Mouse (Mus musculus) spleen, adult 2 months (tissue): Measurements from ENCODE around the gene Pde1c. TPM values are rescaled to one million over a fixed set of nuclear protein-coding genes. Genes with fewer than 3 reads are reported as not detected.

Experiments used
- DNase-seq, 2 experiments: peaks; one replicate each; pipeline versions ENCODE4 v3.0.0 to v3.0.0-alpha.2; 2012 to 2021; ENCODE audit warnings: low spot score in 2 of 2, low read depth in 1 of 2
- H3K27ac ChIP-seq: fragments of 200-500 bp; 2 replicates; pipeline ENCODE4 v1.5.1; 2012; ENCODE audit warnings: low read length, inconsistent platforms; ENCODE audit not compliant: insufficient read depth
- H3K27me3 ChIP-seq: fragments of 200-500 bp; 2 replicates; pipeline ENCODE4 v1.6.1; 2012; ENCODE audit warnings: mild to moderate bottlenecking, moderate library complexity, low read length, inconsistent platforms; ENCODE audit not compliant: control insufficient read depth, insufficient read depth
- H3K36me3 ChIP-seq: fragments of 200-500 bp; 2 replicates; pipeline ENCODE4 v1.6.1; 2012; ENCODE audit warnings: mild to moderate bottlenecking, low read length, inconsistent platforms; ENCODE audit not compliant: control insufficient read depth, insufficient read depth
- H3K4me1 ChIP-seq: fragments of 200-500 bp; 2 replicates; pipeline ENCODE4 v1.6.1; 2011; ENCODE audit warnings: inconsistent platforms; ENCODE audit not compliant: control insufficient read depth, insufficient read depth, insufficient read length
- H3K4me3 ChIP-seq: fragments of 200-500 bp; 2 replicates; pipeline ENCODE4 v1.5.1; 2011; ENCODE audit warnings: mild to moderate bottlenecking, inconsistent platforms; ENCODE audit not compliant: insufficient read depth, insufficient read length; ENCODE audit errors: extremely low read depth
- CTCF ChIP-seq: fragments of 200-500 bp; IDR thresholded peaks from 2 replicates; pipeline ENCODE4 v1.5.1; 2011; ENCODE audit warnings: mild to moderate bottlenecking, inconsistent platforms; ENCODE audit not compliant: insufficient read depth, insufficient read length, insufficient replicate concordance; ENCODE audit errors: extremely low read depth
- POLR2A ChIP-seq: fragments of 200-500 bp; IDR thresholded peaks from 2 replicates; pipeline ENCODE4 v1.6.1; 2011; ENCODE audit warnings: low read depth, low read length, inconsistent platforms
- WGBS: fragments of 180-500 bp; shearing (Covaris S2); methylation state at CpG from one replicate; pipeline ENCODE4 v1.1.7; 2018; 5-methylcytosine and 5-hydroxymethylcytosine counted together
- polyA plus RNA-seq: library from polyadenylated mRNA; depleted of rRNA; stranded (reverse); fragments of >200 nt; gene quantifications from 2 replicates; pipeline ENCODE4 v1.2.3, GENCODE M21; 2012

The Pde1c gene
- polyA plus RNA-seq, 1 experiment, result 0.08 TPM

DNA sequence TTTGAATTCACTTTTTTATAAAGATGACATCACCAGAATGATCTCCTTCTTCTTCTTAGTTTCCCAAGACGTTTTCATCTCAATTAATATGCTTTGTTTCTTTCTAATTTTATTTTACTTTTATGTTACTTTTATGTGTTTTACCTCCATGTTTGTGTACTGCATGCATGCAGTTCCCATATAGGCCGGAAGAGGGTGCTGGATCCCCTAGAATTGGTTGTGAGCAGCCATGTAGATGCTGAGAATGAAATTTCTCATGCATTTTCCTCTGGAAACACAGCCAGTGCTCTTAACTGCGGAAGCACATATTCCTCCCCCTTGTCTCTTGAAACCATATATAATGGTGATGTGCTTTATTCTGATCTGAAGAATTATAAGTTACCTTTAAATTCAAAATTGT lies 110.8 kb downstream of the Pde1c start:
- H3K27me3 ChIP-seq, result no peaks in the 10 kb centered on the region
- TF ChIP-seq POLR2A, result no peak
- no peak for TF ChIP-seq CTCF
- H3K4me1 ChIP-seq, result no peaks in the 10 kb centered on the region
- no peaks in the 10 kb centered on the region for H3K36me3 ChIP-seq
- H3K27ac ChIP-seq, result no peak overlapping the region
- DNase-seq, result no peak
- no peak overlapping the region for H3K4me3 ChIP-seq
- WGBS, result 52% methylated on average over 3 of the region's 3 CpGs

GRCm38 (mm10) chr6:56447917-56448316 lies 121.0 kb downstream of the Pde1c start:
- no peak for DNase-seq
- Histone ChIP-seq H3K4me3 (no peak overlapping the region), H3K27ac (no peak overlapping the region), H3K27me3 (no peaks in the 10 kb centered on the region), H3K36me3 (no peaks in the 10 kb centered on the region), H3K4me1 (no peaks in the 10 kb centered on the region)
- TF ChIP-seq POLR2A, result no peak
- TF ChIP-seq CTCF, result no peak
- WGBS, result 36% methylated on average over 2 of the region's 2 CpGs

DNA sequence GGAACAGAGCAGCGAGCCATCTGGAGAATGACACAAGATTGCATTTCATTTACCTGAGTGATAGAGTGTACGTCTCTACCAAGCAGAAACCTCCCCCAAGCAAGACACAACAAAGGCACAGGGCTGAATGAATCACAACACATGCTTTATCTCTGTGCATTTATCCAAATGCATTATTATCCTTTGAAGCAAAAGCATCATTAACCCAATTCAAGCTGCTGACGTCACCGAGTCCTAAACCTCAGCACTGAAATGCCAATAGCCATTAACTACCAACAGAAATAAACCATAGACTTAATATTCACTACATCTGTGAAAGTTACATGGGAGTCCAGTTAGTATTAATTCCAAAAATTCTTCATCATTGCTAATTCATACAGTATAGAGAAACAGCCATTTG lies 127.4 kb downstream of the Pde1c start:
- H3K27ac ChIP-seq, result no peak overlapping the region
- TF ChIP-seq CTCF (no peak), POLR2A (no peak)

DNA sequence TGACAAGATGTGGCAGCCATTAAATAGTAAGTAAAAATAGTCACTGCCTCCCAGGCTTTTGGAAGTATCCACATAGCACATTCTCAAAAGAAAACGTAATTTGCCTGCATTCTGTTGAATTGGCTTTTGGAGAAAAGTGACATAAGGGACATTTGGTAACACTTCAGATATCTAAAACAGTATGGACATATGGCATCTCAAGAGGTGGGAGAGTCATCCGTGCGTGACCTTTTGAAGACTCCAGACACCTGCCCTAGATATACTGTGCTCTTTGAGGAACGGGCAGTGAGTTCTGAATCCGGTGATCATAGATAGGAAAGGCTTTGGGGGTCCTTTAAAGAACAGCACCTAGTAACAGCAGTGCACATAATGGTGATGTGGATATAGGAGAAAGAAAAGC lies 143.1 kb downstream of the Pde1c start:
- no peak for TF ChIP-seq CTCF
- H3K27me3 ChIP-seq, result no peaks in the 10 kb centered on the region
- no peak overlapping the region for H3K4me3 ChIP-seq
- DNase-seq, result no peak
- 83% methylated on average over 5 of the region's 5 CpGs for WGBS
- H3K27ac ChIP-seq, result no peak overlapping the region
- H3K4me1 ChIP-seq, result no peaks in the 10 kb centered on the region
- H3K36me3 ChIP-seq, result no peaks in the 10 kb centered on the region

More for the DNA sequence above, 127.4 kb downstream of the Pde1c start:
- WGBS, result 90% methylated on average over 4 of the region's 4 CpGs
- Histone ChIP-seq H3K36me3 (no peaks in the 10 kb centered on the region), H3K4me3 (no peak overlapping the region), H3K4me1 (no peaks in the 10 kb centered on the region), H3K27me3 (no peaks in the 10 kb centered on the region)
- DNase-seq, result no peak

GRCm38 (mm10) chr6:56422866-56423265 lies 146.0 kb downstream of the Pde1c start:
- no peak for TF ChIP-seq CTCF
- TF ChIP-seq POLR2A, result no peak
- no peak overlapping the region for H3K4me3 ChIP-seq
- H3K27me3 ChIP-seq, result no peaks in the 10 kb centered on the region
- H3K4me1 ChIP-seq, result no peaks in the 10 kb centered on the region
- 76% methylated on average over 3 of the region's 3 CpGs for WGBS
- H3K36me3 ChIP-seq, result no peaks in the 10 kb centered on the region
- H3K27ac ChIP-seq, result no peak overlapping the region
- DNase-seq, result no peak

DNA sequence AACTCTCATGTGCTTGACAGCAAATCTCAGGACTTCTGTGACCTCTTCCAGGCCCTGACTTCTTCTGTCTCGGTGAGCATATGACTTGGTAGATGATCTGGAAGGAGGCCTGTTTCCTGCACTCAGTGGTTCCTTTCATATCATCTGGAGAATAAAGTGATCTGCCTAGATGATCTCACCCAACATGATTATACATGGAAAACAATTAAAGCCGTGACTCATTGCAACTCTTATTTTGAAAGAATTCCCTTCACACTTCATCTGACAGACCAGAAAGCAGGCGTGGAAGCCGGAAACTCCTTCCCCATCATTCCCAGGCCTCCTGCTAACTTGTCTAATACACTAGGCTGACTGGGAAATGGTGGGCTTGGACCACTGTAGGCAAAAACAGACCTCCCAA lies 152.7 kb downstream of the Pde1c start:
- Histone ChIP-seq H3K27me3 (no peaks in the 10 kb centered on the region), H3K36me3 (no peaks in the 10 kb centered on the region), H3K4me3 (no peak overlapping the region), H3K4me1 (no peaks in the 10 kb centered on the region), H3K27ac (no peak overlapping the region)
- no peak for DNase-seq
- TF ChIP-seq POLR2A, result no peak
- no peak for TF ChIP-seq CTCF
- 79% methylated on average over 4 of the region's 4 CpGs for WGBS

DNA sequence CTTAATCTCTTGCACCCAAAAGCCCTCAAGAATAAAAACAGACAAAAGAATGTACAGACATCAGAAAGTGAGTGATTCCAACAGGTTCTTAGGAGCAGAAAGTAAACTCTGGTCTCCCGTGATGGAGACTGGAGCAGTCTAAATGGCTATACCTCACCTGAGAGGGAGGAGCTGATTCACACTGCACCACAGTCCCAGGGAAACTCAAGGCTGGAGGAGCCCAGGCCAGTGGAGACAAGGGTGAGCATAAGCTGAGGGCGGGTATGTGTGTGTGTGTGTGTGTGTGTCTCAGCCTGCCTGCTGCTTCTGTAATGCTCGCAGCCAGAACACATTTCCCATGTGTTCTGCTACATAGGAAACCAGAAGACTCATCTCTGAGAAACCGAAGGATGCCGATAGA lies 179.7 kb downstream of the Pde1c start:
- H3K36me3 ChIP-seq, result no peaks in the 10 kb centered on the region
- TF ChIP-seq CTCF (no peak), POLR2A (no peak)
- 84% methylated on average over 5 of the region's 5 CpGs for WGBS
- DNase-seq, result no peak
- no peaks in the 10 kb centered on the region for H3K4me1 ChIP-seq
- H3K4me3 ChIP-seq, result no peak overlapping the region
- H3K27ac ChIP-seq, result no peak overlapping the region
- no peaks in the 10 kb centered on the region for H3K27me3 ChIP-seq
